Mouse (Mus musculus) neutrophil, adult 5-6 weeks (primary cell): ENCODE measurements around the gene Cpd. TPM values are rescaled to one million over a fixed set of nuclear protein-coding genes. Genes with fewer than 3 reads are reported as not detected.

Experiments used
- total RNA-seq: library from RNA; stranded (forward); fragments of 200-1000 nt; gene quantifications from 2 replicates; pipeline ENCODE4 v1.2.3, GENCODE M21; 2017

Gene Cpd
- total RNA-seq, 1 experiment from 2014 or later = 107 TPM

Other genes starting within 250 kb of the Cpd start
- gene Abr, start 224.7 kb downstream of the Cpd start, total RNA-seq = 150 and 151 TPM in 2 replicates
- not detected in 2 replicates for gene Bhlha9, start 174.5 kb downstream of the Cpd start, total RNA-seq
- gene Trarg1, start 167.2 kb downstream of the Cpd start, total RNA-seq = not detected in 2 replicates
- 43.6 and 97.4 TPM in 2 replicates for gene Gosr1, start 83.4 kb downstream of the Cpd start, total RNA-seq
- not detected in 2 replicates for gene Tmigd1, start 55.1 kb upstream of the Cpd start, total RNA-seq
- gene Blmh, start 77.8 kb upstream of the Cpd start, total RNA-seq = 61.8 and 71.1 TPM in 2 replicates
- gene Slc6a4, start 151.6 kb upstream of the Cpd start, total RNA-seq = 4.4 and 5.2 TPM in 2 replicates
- gene Nsrp1, start 231.4 kb upstream of the Cpd start, total RNA-seq = 40.1 and 57.0 TPM in 2 replicates